Mouse (Mus musculus) right cerebral cortex, postnatal 10 days (tissue): ENCODE measurements around the gene C87414.
"Not testable (repeated sequence)": the region's sequence is repeated elsewhere in the genome, so short reads cannot be mapped to it uniquely, and the experiment has no call there.

ENCODE experiments used
- DNase-seq, 2 experiments: peaks; one replicate each; pipeline ENCODE4 v3.0.0; 2021; ENCODE audit warnings: low spot score in 2 of 2

The C87414 gene

DNA sequence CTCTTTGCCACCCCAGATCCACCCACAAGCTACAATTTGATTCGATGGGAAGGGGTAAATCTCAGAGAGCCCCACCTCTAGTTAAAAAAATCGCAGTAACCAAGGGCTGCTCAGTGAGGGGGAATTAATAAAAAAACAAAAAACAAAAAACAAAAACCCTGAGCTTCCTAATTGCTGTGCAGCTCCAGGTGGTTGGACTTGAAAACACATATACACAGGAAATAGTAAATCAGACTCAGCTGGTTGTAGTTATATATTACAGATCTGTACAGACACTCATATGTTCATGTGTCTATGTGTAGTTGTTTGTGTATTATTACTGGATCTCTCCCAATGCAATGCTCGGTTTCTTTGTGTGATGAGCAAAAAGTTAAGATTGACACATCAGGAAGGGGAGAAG is at the start of gene C87414:
Gene C87414, minus strand, starts transcription at position 101 of the 400 bp plus-strand sequence.
- not testable (repeated sequence) for DNase-seq

DNA sequence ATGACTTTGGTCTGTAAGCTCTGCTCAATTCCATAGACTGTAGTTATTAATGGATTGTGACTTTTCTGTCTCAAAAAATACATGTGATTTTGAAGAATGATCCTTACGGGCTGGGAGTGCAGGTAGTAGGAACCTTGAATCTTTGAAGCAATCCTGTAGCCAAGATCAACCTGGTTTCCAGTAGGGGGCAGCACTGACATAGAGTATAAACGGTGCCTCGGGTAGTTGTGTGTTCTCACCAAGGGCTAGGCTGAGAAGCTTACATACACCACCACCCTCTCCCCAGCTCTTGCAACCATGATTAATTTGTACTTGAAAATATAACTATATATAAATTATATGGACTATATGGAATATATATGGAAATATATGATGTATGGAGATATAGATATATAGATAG is 13.3 kb upstream of the C87414 start:
- DNase-seq: not testable (repeated sequence)
